Mouse (Mus musculus) embryo, embryonic 11.5 days (tissue): Measurements from ENCODE around the gene Surf6.
A peak's percentile ranks its signal among the peaks of the same experiment; 100 is the strongest.

Experiments used
- DNase-seq: peaks from one replicate; pipeline ENCODE4 v3.0.0-alpha.2; 2012; ENCODE audit warnings: low read depth, low spot score

The Surf6 gene

DNA sequence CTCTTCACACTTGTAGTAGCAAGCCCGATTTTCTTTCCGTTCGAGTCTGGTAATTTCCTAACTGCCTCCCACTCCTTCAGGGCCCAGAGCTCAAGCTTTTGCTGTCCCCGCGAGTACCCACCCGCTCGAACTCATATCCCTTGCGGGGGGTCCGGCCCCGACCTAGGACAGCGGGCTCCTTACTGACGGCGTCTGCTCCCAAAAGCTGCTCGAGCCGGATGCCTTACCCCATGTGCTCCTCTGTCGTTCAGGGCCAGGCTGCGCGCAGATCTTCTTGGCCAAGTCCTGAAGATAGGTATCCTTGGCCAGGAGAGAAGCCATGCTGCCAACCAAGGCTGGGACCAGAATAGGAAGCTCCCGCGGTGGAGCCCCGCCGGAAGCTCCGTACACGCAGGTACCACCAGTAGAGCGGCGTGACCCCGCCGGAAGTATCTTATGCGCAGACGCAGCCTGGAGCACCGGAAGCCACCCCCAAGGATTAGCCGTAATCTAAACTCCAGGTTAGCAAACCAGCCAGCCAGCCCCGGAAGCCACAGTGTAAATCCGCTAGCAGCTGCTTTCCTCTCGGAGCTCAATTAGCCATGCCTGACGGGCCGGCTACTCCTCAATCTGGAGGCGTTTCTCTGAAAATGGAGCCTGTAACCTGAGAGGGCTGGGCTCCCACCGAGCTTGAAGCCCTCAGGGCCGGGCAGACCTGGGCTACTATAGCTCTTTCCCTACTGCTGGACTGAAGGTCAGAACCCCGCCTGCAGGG, at the start of gene Surf6:
Surf6 (minus strand) TSS at position 413 of the 754 bp plus-strand sequence.
- peak; percentile 88 for DNase-seq

DNA sequence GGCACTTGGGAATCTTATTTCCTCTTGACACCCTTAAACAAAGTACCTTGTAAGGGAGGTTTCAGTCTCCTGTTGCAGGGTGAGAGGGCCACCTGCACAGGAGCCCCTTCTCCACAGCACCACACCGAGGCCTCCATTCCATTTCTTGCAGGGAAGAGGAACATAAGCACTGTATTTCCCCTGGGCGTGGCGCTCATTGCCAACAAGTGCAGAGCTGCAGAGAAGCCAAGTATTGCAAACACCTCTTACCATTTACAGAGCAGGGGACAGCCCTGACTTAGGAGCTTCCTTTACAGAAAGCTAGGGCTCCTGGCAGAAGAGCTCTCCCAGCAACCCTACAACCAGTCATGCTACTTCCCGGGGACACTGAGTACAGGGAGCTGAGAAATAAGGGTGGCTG, 49.5 kb upstream of the Surf6 start:
- DNase-seq: no peak

DNA sequence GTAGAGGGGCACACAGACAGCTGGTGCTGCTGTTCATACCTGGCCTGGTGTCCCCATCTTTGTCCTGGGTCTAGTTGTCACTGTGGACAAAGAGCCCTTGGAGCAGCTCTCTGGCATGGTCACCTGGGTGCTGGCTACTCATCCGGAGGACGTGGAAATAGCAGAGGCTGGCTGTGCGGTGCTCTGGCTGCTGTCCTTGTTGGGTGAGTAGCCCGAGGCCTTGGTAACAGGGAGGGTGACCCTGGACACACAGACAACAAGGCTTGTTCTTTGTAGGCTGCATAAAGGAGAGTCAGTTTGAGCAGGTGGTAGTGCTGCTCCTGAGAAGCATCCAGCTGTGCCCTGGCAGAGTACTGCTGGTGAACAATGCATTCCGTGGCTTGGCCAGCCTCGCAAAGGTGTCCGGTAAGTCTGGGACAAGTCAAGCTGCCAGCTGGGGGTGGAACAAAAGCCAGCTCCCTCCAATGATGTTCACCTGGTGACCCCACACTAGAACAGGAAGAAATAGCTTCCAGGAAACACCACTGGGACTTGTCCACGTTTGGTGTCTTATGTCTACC, 48.7 kb upstream of the Surf6 start:
- no peak for DNase-seq

DNA sequence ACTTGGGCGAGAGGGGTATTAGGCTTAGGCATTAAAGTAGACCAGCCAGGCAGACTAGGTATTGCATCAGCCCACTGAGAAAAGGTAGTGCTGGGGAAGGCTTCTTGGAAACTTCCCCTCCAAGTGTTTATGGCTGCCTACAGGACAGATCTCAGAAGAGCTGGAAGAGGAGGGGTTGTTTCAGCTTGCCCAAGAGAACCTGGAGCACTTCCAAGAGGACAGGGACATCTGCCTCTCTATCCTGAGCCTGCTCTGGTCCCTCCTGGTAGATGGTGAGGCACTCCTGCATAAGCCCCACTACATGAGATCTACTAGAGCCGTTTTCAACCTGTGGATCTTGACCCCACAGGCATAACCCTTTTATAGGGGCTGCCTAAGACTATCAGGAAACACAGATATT, 47.7 kb upstream of the Surf6 start:
- DNase-seq: no peak

DNA sequence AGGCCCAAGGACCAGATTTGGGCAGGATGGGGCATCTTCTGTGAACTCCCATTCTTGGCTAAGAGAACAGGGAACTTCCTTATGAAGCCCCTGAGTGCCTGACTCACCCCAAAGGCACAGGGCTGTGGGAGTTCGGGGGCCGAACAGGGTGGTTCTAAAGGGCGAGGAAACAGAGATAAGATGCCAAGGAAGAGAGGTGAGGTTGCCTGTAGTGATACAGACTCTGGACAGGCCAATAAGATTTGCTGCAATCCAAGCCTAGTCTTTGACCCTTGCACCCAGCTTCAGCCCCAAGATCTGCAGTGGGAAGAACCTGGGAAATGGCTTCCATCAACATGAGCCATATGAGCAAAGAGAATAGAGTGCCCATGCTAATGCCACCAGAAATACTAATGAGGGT, 40.6 kb upstream of the Surf6 start:
- DNase-seq: no peak

DNA sequence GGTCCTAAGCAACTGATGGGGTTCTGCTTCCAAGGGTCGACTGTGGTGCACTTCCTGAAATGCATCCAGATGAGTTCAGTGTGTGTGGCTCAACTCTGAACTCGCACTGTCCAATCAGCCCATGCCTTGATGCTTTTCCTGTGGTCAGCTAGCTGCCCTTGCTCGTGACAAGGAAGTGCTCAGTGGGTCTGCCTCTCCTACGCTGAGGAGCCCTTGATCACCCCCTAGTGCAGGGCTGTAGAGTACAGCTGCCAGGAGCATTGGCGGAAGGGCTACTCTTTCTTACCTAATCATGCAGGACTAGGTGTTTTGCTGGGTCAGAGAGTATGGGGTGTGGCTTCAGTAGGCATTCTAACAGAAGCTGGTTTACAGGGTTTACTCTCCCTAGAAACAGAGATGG, 38.9 kb upstream of the Surf6 start:
- no peak for DNase-seq

DNA sequence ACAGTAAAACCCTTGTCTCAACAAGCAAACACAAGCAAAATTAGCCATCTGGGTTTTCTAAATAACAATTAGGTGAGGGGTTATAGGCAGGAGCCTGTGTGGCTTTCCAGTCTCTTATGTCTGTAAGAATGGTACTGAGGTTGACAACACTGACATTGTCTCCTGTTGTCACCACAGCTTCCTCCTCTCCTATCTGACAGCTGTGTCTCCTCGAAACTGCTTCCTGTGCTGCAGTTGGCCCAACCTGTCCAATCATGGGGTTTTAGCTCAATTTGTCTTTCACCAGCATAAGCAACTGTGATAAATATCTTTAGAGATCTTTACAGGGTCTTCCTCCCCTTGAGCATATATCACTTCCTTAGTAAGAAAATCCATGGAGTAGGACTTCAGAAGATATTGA, 33.7 kb upstream of the Surf6 start:
- DNase-seq: no peak

DNA sequence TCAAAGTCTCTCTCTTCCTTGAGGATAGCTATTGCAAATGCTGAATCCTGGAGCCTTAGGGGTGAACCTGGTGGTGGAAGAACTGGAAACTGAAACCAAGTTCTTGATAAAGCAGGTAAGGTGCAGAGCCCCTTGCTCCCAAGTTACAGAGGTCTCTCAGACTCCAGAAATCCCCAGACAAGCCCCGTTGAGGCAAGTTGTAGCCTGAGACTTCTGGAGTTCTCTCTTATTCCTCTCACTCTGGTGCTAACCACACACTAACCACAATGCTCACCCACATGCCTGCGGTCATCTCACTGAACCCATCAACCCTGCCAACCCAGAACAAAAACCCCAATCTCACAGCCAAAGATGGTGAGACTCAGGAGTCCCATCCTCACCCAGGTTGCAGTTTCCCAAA, 32.6 kb upstream of the Surf6 start:
- no peak for DNase-seq

DNA sequence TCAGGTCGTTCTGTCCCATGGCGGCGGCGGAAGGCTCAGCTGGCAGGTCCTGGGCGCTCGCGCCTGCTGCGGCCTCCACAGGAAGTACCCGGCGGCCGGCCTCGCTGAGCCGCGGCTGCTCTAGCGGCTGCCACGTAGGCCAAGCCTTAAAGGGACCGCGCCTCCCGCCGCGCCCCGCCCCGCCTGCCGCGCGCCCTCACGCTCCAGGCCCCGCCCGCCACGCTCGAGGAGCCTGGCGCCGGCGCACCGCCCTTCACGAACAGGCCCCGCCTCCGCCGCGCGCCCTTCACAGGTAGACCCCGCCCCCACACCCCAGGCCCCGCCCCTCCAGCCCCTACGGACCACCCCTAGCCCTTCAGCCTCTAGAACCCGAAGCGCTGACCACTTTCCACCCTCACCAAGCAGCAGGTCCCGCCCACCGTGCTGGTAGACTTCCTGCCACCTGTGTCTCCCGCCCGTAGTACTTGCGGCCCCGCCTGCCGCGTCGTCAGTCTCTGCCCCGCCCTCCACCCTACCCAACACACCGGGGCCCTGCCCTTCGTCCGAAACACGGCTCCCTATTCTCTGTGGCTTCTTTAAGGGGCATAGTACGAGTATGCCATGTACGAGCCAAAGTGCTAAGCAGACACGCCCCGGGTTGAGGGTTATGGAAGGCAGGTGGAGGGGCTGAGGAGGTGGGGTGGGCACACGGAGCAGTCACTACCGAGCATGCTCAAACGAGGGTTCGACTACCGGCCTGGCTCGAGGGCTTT, 30.8 kb upstream of the Surf6 start, which contains the start of the genes Surf4 and Stkld1:
Surf4 (minus strand) TSS at position 625 of the 752 bp plus-strand sequence.
Stkld1 (plus strand) TSS at position 744 of the 752 bp plus-strand sequence.
- DNase-seq: peak; percentile 90

DNA sequence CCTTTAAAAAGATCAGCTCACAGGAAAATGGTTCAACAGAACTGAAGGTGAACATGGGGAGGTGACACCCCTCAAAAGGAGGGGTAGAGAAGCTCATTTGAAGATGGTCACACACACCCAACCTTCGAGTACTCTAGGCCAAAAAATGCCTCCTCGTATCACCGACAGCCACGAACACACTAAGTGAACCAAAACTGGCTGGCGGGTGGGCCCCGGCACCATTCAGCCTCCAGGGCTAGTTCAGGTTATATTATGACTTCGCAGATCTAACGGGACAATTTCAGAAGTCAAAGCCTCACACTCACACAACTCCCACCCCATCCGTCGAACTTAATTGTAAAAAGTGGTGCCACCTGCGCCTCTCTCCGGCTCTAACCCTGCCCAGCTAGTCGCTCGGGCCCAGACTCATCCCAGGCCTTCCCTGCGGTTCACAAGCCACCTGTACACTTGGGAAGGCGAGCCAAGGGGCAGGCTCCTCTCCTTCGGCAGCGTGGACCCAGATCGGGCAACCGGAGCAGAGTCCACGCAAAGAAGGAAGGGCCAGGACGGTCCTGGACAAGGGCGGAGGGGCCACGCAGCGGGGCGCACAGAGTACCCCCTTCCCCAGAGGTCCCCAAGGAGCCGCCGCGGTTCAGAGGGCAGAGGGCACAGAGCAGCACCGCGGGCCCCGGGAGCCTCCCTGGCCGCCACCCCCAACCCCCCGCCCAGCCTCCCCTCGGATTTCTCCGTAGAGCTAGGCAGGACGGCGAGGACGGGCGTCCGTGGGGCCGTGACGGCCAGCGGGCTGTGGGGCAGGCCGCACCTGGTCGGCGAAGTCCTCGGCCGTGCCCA, 30.0 kb upstream of the Surf6 start:
- no peak for DNase-seq

DNA sequence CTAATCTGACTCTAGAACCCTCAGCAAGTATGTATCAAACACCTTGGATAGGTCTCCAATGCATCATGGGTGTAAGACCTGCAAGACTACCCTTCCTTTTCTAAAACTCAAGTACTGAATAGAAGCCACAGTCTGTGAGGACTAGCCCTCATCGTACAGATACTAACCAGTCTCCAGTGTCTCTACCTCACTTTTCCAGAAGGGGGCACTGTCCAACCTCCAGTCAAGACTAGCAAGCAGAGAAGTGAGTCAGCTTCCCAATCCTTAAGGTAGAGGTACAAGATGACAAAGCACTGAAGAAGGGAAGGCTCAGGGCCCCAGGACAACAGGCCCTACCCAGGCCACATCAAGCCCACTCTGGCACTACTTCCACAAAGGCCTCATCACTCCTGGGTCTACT, 27.7 kb upstream of the Surf6 start:
- no peak for DNase-seq

DNA sequence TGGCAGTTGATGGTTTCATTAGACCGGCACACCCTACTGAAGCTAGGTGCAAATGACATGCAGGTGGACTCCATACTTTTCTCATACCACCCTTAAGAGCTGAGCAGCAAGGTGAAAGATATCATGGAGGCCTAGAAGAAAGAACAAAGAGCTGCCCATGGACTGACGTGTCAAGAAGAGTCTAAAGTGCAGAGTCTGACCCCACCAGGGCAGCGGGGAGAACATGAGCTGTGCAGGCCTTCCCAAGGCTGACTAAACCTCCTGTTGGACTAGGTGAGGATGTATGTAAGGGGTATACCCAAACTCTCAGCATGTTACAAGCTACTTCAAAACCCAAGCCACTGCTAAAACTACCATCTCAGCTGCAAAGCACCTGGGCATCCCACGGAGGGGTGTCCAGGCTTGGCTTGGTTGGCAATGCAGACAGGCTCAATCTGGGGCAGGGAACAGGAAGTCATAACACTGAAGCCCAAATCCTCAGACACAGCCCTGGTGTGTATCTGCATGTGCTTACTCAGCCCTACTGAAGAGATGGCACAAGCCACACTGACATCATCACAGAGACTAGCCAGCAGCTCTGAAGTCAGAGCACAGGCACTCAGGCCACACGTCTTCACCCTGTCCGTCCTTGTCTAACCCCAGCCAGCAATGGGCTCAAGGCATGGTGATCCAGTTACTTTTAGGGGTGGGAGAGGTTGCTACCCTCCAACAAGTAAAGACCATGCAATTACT, 25.2 kb upstream of the Surf6 start:
- no peak for DNase-seq

DNA sequence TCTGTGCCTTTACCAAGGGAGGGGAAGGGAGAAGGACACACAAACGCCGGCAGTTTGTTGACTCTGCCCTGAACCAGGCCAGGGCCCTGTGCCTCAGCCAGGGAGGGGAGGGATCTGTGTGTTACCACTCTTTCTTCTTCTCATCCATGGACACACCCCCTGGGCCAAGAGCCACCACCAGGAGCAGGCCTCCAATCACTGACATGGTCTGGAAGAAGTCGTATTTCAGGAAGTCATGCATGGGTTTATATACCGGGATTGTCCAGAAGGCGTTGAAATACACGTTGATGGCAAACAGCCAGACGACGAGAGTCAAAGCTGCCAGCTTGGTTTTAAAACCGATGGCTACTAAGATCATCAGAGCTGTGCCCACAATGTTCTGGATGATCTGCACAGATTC, 19.1 kb upstream of the Surf6 start:
- DNase-seq: no peak

DNA sequence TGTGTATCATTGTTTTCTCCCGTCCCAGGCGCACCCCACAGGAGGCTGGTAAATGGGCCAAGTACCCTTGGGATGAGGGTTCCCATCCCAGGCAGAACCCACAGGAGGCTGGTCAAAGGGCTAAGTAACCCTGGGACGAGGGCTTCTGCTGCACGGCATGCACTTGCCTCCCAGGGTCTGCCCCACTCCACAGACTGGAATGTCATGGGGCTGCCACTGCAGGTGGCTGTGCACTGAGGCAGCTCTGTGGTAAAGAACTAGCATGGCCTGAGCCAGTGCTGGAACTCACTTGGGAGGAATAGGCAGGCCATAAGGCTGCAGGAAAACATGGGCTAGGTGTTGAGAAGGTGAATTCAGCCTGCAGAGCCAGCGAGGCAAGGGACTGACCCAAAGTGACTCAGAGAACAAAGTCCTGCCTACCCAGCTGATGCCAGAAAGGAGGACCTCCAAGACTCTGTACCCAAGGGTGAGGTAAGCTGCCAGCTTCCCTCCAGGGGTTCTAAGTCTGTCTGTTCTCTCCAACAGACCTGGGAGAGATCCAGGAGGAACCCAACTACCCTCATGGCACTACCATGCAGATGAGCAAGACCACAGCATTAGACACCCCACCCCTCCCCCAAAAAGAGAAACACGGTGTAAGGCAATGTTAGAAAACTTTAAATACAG, 17.6 kb upstream of the Surf6 start:
- DNase-seq: no peak

DNA sequence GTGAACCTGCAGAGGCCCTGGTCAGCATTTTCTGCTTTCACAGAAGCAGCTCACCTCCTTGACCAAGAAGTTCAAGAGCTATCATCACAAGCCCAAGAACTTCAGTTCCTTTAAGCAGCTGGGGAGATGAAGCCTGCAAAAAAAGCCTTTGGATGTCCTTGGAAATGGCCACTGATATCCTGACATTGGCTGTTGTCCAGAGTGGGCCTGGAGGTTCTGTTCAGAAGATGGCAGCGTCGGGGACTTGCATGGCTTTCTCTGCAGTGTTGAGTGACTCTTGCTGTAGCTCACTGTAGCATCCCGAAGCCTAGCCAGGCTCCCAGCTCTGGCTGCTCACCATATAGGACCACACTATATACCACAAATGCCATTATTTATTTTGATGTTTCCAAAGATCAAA, 17.0 kb upstream of the Surf6 start:
- no peak for DNase-seq

DNA sequence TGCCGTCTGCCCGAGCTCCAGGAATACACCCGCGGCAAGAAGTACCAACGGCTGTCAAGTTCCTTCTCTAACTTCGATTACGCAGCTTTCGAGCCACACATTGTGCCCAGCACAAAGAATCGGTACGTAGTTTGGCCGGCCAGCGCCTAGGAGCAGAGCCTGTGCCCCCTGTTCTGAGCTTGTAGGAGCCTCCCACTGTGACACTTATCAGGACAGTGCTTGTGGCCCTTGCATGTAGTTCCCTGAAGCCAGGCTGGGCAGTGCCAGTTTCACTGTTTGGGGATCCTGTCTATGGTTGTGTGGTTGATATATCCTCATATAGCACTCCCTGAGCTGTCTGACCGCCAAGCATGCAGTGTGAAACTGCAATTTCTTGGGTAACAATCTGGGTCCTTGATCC, 14.1 kb upstream of the Surf6 start:
- no peak for DNase-seq

DNA sequence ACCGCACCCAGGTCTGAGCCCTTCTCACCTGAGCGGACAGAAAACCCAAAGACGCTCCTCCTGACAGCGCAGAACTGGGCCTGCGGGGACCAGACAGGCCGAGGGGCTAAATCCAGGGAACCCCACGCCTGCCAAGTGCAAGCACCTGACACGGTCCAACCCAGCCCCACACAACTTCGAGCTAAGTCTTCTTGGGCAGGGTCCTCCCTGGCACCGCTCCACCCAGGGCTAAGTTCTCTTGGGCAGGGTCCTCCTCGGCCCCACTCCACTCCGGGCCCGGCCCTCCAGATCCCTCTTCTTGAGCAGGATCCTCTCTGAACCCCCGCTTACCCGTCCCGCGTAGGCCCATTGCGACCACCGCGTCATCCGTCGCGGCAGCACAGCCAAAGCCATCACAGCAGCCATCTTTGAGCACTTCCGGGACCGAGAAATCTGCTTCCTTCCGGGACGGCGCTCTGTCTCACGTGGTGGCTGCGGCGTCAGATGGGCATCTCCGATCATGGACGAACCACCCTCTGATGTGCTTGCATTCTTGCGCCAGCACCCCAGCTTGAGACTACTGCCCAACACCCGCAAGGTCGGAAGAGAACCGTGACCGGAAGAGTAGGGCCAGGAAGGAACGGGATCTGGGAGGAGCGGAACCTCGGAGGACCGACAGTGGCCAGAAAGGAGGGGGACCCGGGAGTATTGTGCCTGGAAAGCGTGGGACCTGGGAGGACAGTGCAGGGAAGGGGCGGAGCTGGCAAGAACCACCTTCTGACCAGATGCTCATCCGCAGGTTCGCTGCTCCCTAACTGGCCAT, 13.4 kb upstream of the Surf6 start, which contains the start of the genes Surf2 and Surf1:
Surf2 (plus strand) TSS at position 441 of the 802 bp plus-strand sequence.
Surf1 (minus strand) TSS at position 604 of the 802 bp plus-strand sequence.
- DNase-seq: peak; percentile 61

DNA sequence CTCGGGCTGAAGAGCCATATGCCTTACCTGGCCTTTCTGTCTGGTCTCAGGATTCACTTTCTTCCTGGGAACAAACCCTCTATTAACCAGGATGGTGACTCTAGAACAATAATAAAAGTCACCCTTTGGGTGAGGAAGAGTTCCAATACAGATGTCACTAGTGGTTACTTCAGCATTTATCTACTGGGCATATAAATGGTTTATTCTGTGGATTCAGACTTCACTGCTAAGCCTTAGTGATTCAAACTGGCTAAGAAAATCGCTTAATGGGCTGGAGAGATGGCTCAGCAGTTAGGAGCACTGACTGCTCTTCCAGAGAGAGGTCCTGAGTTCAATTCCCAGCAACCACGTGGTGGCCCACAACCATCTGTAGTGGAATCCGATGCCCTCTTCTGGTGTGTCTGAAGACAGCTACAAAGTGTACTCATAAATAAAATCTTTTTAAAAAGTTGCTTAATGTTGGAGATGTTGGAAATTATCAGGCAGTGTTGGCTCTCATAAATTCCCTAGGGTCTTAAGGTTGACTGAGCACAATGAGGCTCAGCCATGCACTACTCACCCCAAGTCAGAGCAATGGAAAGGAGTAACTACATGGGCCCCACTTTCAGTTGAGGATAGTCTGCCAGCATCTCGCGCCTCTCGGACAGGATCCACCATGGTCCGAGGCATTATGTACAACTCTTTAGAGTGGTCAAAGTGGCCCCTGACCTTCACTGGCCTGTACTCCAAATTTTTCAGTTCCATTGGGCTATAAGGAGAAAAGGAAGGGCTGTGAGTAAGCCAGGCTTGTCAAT, 11.7 kb upstream of the Surf6 start:
- DNase-seq: no peak
